Mouse (Mus musculus) liver, embryonic 14.5 days (tissue): ENCODE results near the gene Pla2g4e. TPM values are rescaled to one million over a fixed set of nuclear protein-coding genes. Genes with fewer than 3 reads are reported as not detected.

ENCODE experiments used
- ATAC-seq: fragments of 200-750 bp; cut with Nextera tagmentation; 2 replicates; pipeline ENCODE4 v1.8.0; 2017; ENCODE audit warnings: moderate number of reproducible peaks, mild to moderate bottlenecking, moderate library complexity; ENCODE audit not compliant: insufficient read depth
- DNase-seq, 3 experiments: peaks; one replicate each; pipeline ENCODE4 v3.0.0-alpha.2; 2012 to 2013; ENCODE audit warnings: low read depth in 3 of 3, low spot score in 3 of 3
- H3K27ac ChIP-seq: fragments of 300-500 bp; sonication (generic); 2 replicates; pipeline ENCODE4 v1.5.1; 2014; ENCODE audit warnings: moderate library complexity, mild to moderate bottlenecking, control low read depth, inconsistent platforms
- H3K27me3 ChIP-seq: fragments of 300-500 bp; sonication (generic); 2 replicates; pipeline ENCODE4 v1.6.1; 2014; ENCODE audit warnings: mild to moderate bottlenecking, low read length, moderate library complexity; ENCODE audit not compliant: control insufficient read depth, insufficient read depth
- H3K36me3 ChIP-seq: fragments of 300-500 bp; sonication (generic); replicated peaks from 2 replicates; pipeline ENCODE4 v1.6.1; 2014; ENCODE audit warnings: low read depth; ENCODE audit not compliant: control insufficient read depth, insufficient read depth
- H3K4me1 ChIP-seq, 2 experiments: fragments of 200-500 bp in 1 of 2; fragments of 300-500 bp in 1 of 2; sonication (generic) in 1 of 2; replicated peaks; 2 replicates each; pipeline ENCODE4 v1.6.1; 2012 to 2014; ENCODE audit warnings: antibody characterized with exemption in 1 of 2, inconsistent platforms in 1 of 2, low read length in 1 of 2; ENCODE audit not compliant: control insufficient read depth in 2 of 2, insufficient read depth in 2 of 2
- H3K4me2 ChIP-seq: fragments of 300-500 bp; sonication (generic); 2 replicates; pipeline ENCODE4 v1.6.1; 2014; ENCODE audit warnings: low read depth, mild to moderate bottlenecking, control low read depth, moderate library complexity
- H3K4me3 ChIP-seq, 2 experiments: fragments of 200-500 bp in 1 of 2; fragments of 300-500 bp in 1 of 2; sonication (generic) in 1 of 2; 2 replicates each; pipeline ENCODE4 v1.5.1; 2012 to 2014; ENCODE audit warnings: low read depth in 2 of 2, low read length in 2 of 2, mild to moderate bottlenecking in 2 of 2, control low read depth in 1 of 2, inconsistent platforms in 1 of 2, moderate library complexity in 1 of 2; ENCODE audit not compliant: insufficient read depth in 1 of 2
- H3K9ac ChIP-seq: fragments of 300-500 bp; sonication (generic); replicated peaks from 2 replicates; pipeline ENCODE4 v1.6.1; 2014; ENCODE audit warnings: mild to moderate bottlenecking, control low read depth, moderate library complexity
- H3K9me3 ChIP-seq: fragments of 300-500 bp; sonication (generic); 2 replicates; pipeline ENCODE4 v1.6.1; 2016; ENCODE audit warnings: low read length, mixed read lengths; ENCODE audit not compliant: control insufficient read depth
- CTCF ChIP-seq: IDR thresholded peaks from 2 replicates; pipeline ENCODE4 v1.5.1; 2016; ENCODE audit warnings: antibody characterized with exemption, low read depth, control low read depth
- EP300 ChIP-seq: IDR thresholded peaks from 2 replicates; pipeline ENCODE4 v1.6.1; 2016; ENCODE audit warnings: antibody characterized with exemption, low read depth
- WGBS: fragments of 180-500 bp; shearing (Covaris S2); extraction: QIAGEN DNeasy Blood & Tissue Kit; methylation state at CpG from one replicate; pipeline ENCODE4 v1.1.7; 2014; ENCODE audit not compliant: insufficient replicate concordance; 5-methylcytosine and 5-hydroxymethylcytosine counted together
- polyA plus RNA-seq, 2 experiments: library from polyadenylated mRNA; depleted of rRNA in 1 of 2; stranded (reverse) in 1 of 2; unstranded in 1 of 2; fragments of >200 nt; fragmentation: Nextera tagmentation in 1 of 2; extraction: Ambion mirVana in 1 of 2; gene quantifications; 2 replicates each; pipeline versions ENCODE4 v1.2.1 to v1.2.3; 2012 to 2014

Pla2g4e gene
- polyA plus RNA-seq, 2 experiments: not detected

- no peak for DNase-seq
- Histone ChIP-seq H3K9me3 (no peaks in the 10 kb centered on the region), H3K36me3 (no peaks in the 10 kb centered on the region), H3K27me3 (no peaks in the 10 kb centered on the region), H3K9ac (no peak overlapping the region), H3K4me1 (no peaks in the 10 kb centered on the region), H3K27ac (no peak overlapping the region), H3K4me3 (no peak overlapping the region), H3K4me2 (no peak overlapping the region)
- 59% methylated on average over 1 of the region's 1 CpGs for WGBS
- TF ChIP-seq CTCF (no peak), EP300 (no peak)
- ATAC-seq: no peak
These were observed 103.5 kb downstream of the Pla2g4e start for GRCm38 (mm10) chr2:120141671-120142070.

- WGBS: 78% methylated on average over 5 of the region's 5 CpGs
- TF ChIP-seq EP300: no peak
- no peak for TF ChIP-seq CTCF
- ATAC-seq: no peak
These were observed 104.8 kb downstream of the Pla2g4e start for GRCm38 (mm10) chr2:120140326-120140725.

GRCm38 (mm10) chr2:120139091-120139490, 106.0 kb downstream of the Pla2g4e start:
- TF ChIP-seq EP300 (no peak), CTCF (no peak)
- Histone ChIP-seq H3K4me3 (no peak overlapping the region), H3K27me3 (no peaks in the 10 kb centered on the region), H3K9ac (no peak overlapping the region), H3K4me2 (no peak overlapping the region), H3K27ac (no peak overlapping the region), H3K9me3 (no peaks in the 10 kb centered on the region), H3K4me1 (peaks cover 0 to 4% of the 10 kb centered on the region in 2 experiments; a peak in 2 of 4 replicates), H3K36me3 (no peaks in the 10 kb centered on the region)
- DNase-seq (no peak), ATAC-seq (no peak)
- WGBS: 73% methylated on average over 1 of the region's 1 CpGs

More at GRCm38 (mm10) chr2:120140326-120140725, 104.8 kb downstream of the Pla2g4e start:
- Histone ChIP-seq H3K9me3 (no peaks in the 10 kb centered on the region), H3K4me2 (no peak overlapping the region), H3K27me3 (no peaks in the 10 kb centered on the region), H3K4me1 (no peaks in the 10 kb centered on the region; a peak in 1 of 4 replicates), H3K4me3 (no peak overlapping the region), H3K9ac (no peak overlapping the region), H3K27ac (no peak overlapping the region), H3K36me3 (no peaks in the 10 kb centered on the region)
- no peak for DNase-seq

GRCm38 (mm10) chr2:120137281-120137680, 107.9 kb downstream of the Pla2g4e start:
- Histone ChIP-seq H3K4me3 (no peak overlapping the region), H3K27ac (no peak overlapping the region), H3K4me1 (peaks cover 0 to 4% of the 10 kb centered on the region in 2 experiments; a peak in 2 of 4 replicates), H3K36me3 (no peaks in the 10 kb centered on the region), H3K4me2 (no peak overlapping the region), H3K9me3 (no peaks in the 10 kb centered on the region), H3K9ac (no peak overlapping the region), H3K27me3 (no peaks in the 10 kb centered on the region)
- ATAC-seq (no peak), DNase-seq (no peak)
- 68% methylated on average over 5 of the region's 5 CpGs for WGBS
- TF ChIP-seq EP300: no peak
- no peak for TF ChIP-seq CTCF

- TF ChIP-seq CTCF (no peak), EP300 (no peak)
- H3K36me3 ChIP-seq: no peaks in the 10 kb centered on the region
- ATAC-seq (no peak), DNase-seq (no peak)
- H3K27me3 ChIP-seq: no peaks in the 10 kb centered on the region
- no peak overlapping the region for H3K9ac ChIP-seq
- H3K4me3 ChIP-seq: no peak overlapping the region
- no peak overlapping the region for H3K4me2 ChIP-seq
- H3K4me1 ChIP-seq: peaks cover 0 to 4% of the 10 kb centered on the region in 2 experiments; a peak in 2 of 4 replicates
- no peak overlapping the region for H3K27ac ChIP-seq
- H3K9me3 ChIP-seq: no peaks in the 10 kb centered on the region
These were observed 110.6 kb downstream of the Pla2g4e start for GRCm38 (mm10) chr2:120134453-120135075.
